Mouse (Mus musculus) stomach, postnatal 0 days (tissue): Measurements from ENCODE around the gene Gsto1.

Experiments
- CTCF ChIP-seq: IDR thresholded peaks from 2 replicates; pipeline ENCODE4 v1.5.1; 2016; ENCODE audit warnings: antibody characterized with exemption, low read depth, mild to moderate bottlenecking, moderate library complexity
- EP300 ChIP-seq: optimal IDR thresholded peaks from 2 replicates; pipeline ENCODE3; 2016; ENCODE audit warnings: antibody characterized with exemption

DNA sequence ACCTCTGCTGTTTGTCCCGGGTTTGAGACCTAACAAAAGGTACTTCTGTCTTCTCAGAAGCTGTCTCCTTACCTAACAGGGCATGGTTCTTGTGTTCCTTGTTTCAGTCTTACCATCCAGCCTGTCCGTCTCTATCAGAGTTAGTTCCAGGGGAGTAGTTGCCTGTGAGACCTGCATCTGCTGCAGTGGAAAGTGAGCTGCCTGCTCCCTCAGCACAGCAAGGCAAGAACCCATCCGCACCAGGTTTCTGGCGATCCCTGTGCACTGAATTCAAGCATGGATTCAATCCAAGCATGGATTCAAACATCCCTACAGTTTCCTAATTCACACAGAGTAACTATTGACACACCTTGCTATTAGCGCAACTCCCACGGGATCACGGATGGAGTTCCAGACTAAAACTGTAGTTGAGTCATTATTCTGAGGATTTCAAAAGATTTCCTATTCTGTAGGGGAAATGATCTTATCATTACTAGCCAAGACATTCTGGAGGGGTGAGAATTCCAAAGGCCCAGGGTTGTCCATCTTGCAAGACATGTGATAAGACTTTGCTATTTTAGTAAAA, 15.4 kb downstream of the Gsto1 start:
- TF ChIP-seq CTCF (no peak), EP300 (no peak)
